Mouse (Mus musculus) liver, embryonic 15.5 days (tissue): ENCODE results near the gene Myog. TPM values are rescaled to one million over a fixed set of nuclear protein-coding genes. Genes with fewer than 3 reads are reported as not detected.

Source experiments
- ATAC-seq: fragments of 200-750 bp; cut with Nextera tagmentation; 2 replicates; pipeline ENCODE4 v1.8.0; 2017; ENCODE audit warnings: moderate number of reproducible peaks, mild to moderate bottlenecking, moderate library complexity; ENCODE audit not compliant: insufficient read depth
- H3K27ac ChIP-seq: fragments of 300-500 bp; sonication (generic); replicated peaks from 2 replicates; pipeline ENCODE4 v1.5.1; 2015; ENCODE audit warnings: mild to moderate bottlenecking, inconsistent platforms
- H3K27me3 ChIP-seq: fragments of 300-500 bp; sonication (generic); 2 replicates; pipeline ENCODE4 v1.6.1; 2015; ENCODE audit warnings: mild to moderate bottlenecking, inconsistent platforms
- H3K36me3 ChIP-seq: fragments of 300-500 bp; sonication (generic); replicated peaks from 2 replicates; pipeline ENCODE4 v1.6.1; 2015; ENCODE audit warnings: moderate library complexity, mild to moderate bottlenecking, inconsistent platforms
- H3K4me1 ChIP-seq: fragments of 300-500 bp; sonication (generic); replicated peaks from 2 replicates; pipeline ENCODE4 v1.6.1; 2015; ENCODE audit warnings: inconsistent platforms
- H3K4me2 ChIP-seq: fragments of 300-500 bp; sonication (generic); 2 replicates; pipeline ENCODE4 v1.6.1; 2015; ENCODE audit warnings: moderate library complexity, mild to moderate bottlenecking, inconsistent platforms
- H3K4me3 ChIP-seq: fragments of 300-500 bp; sonication (generic); replicated peaks from 2 replicates; pipeline ENCODE4 v1.5.1; 2015; ENCODE audit warnings: mild to moderate bottlenecking, inconsistent platforms
- H3K9ac ChIP-seq: fragments of 300-500 bp; sonication (generic); 2 replicates; pipeline ENCODE4 v1.6.1; 2015; ENCODE audit warnings: moderate library complexity, mild to moderate bottlenecking, inconsistent platforms
- H3K9me3 ChIP-seq: fragments of 300-500 bp; sonication (generic); replicated peaks from 2 replicates; pipeline ENCODE4 v1.6.1; 2016; ENCODE audit warnings: inconsistent platforms
- WGBS: fragments of 180-500 bp; shearing (Covaris S2); methylation state at CpG from one replicate; pipeline ENCODE4 v1.1.7; 2015; ENCODE audit warnings: mixed read lengths; ENCODE audit not compliant: insufficient replicate concordance; 5-methylcytosine and 5-hydroxymethylcytosine counted together
- polyA plus RNA-seq: library from polyadenylated mRNA; unstranded; fragments of >200 nt; fragmentation: Nextera tagmentation; extraction: Ambion mirVana; gene quantifications from 2 replicates; pipeline ENCODE4 v1.2.1, GENCODE M21; 2015

The Myog gene
- polyA plus RNA-seq, 1 experiment from 2014 or later: 6.8 TPM

GRCm38 (mm10) chr1:134265797-134266196 is 24.0 kb upstream of the Myog start:
- no peaks in the 10 kb centered on the region for H3K27me3 ChIP-seq
- no peak overlapping the region for H3K4me3 ChIP-seq
- H3K36me3 ChIP-seq: no peaks in the 10 kb centered on the region
- no peaks in the 10 kb centered on the region for H3K4me1 ChIP-seq
- H3K9ac ChIP-seq: no peak overlapping the region
- no peak overlapping the region for H3K4me2 ChIP-seq
- WGBS: 61% methylated on average over 2 of the region's 2 CpGs
- no peaks in the 10 kb centered on the region for H3K9me3 ChIP-seq
- no peak overlapping the region for H3K27ac ChIP-seq
- no peak for ATAC-seq

GRCm38 (mm10) chr1:134270026-134270425 is 19.8 kb upstream of the Myog start:
- H3K4me2 ChIP-seq: no peak overlapping the region
- H3K36me3 ChIP-seq: no peaks in the 10 kb centered on the region
- ATAC-seq: no peak
- H3K9ac ChIP-seq: no peak overlapping the region
- H3K27me3 ChIP-seq: no peaks in the 10 kb centered on the region
- no peaks in the 10 kb centered on the region for H3K9me3 ChIP-seq
- 61% methylated on average over 7 of the region's 7 CpGs for WGBS
- H3K4me1 ChIP-seq: no peaks in the 10 kb centered on the region
- no peak overlapping the region for H3K27ac ChIP-seq
- no peak overlapping the region for H3K4me3 ChIP-seq

- Histone ChIP-seq H3K9ac (no peak overlapping the region), H3K4me2 (no peak overlapping the region), H3K4me3 (no peak overlapping the region), H3K9me3 (no peaks in the 10 kb centered on the region), H3K36me3 (no peaks in the 10 kb centered on the region), H3K4me1 (no peaks in the 10 kb centered on the region), H3K27me3 (no peaks in the 10 kb centered on the region), H3K27ac (no peak overlapping the region)
- ATAC-seq: no peak
- 62% methylated on average over 5 of the region's 5 CpGs for WGBS
Measured at GRCm38 (mm10) chr1:134272754-134273250, 17.0 kb upstream of the Myog start.

GRCm38 (mm10) chr1:134273493-134274395 is 16.0 kb upstream of the Myog start:
- Histone ChIP-seq H3K4me2 (no peak overlapping the region), H3K27me3 (no peaks in the 10 kb centered on the region), H3K9me3 (no peaks in the 10 kb centered on the region), H3K4me1 (no peaks in the 10 kb centered on the region), H3K36me3 (no peaks in the 10 kb centered on the region), H3K9ac (no peak overlapping the region), H3K4me3 (no peak overlapping the region), H3K27ac (no peak overlapping the region)
- WGBS: 50% methylated on average over 9 of the region's 9 CpGs
- ATAC-seq: no peak

GRCm38 (mm10) chr1:134274483-134274920 is 15.3 kb upstream of the Myog start:
- WGBS: 63% methylated on average over 7 of the region's 7 CpGs
- H3K9ac ChIP-seq: no peak overlapping the region
- H3K4me1 ChIP-seq: no peaks in the 10 kb centered on the region
- ATAC-seq: no peak
- H3K9me3 ChIP-seq: no peaks in the 10 kb centered on the region
- no peaks in the 10 kb centered on the region for H3K27me3 ChIP-seq
- H3K36me3 ChIP-seq: no peaks in the 10 kb centered on the region
- no peak overlapping the region for H3K27ac ChIP-seq
- no peak overlapping the region for H3K4me3 ChIP-seq
- no peak overlapping the region for H3K4me2 ChIP-seq

GRCm38 (mm10) chr1:134275616-134276464 is 13.9 kb upstream of the Myog start:
- Histone ChIP-seq H3K4me3 (no peak overlapping the region), H3K27me3 (no peaks in the 10 kb centered on the region), H3K4me2 (no peak overlapping the region), H3K9ac (no peak overlapping the region), H3K9me3 (no peaks in the 10 kb centered on the region), H3K4me1 (no peaks in the 10 kb centered on the region), H3K27ac (no peak overlapping the region), H3K36me3 (no peaks in the 10 kb centered on the region)
- 59% methylated on average over 13 of the region's 13 CpGs for WGBS
- ATAC-seq: no peak

GRCm38 (mm10) chr1:134276823-134277222 is 13.0 kb upstream of the Myog start:
- Histone ChIP-seq H3K4me3 (no peak overlapping the region), H3K4me2 (no peak overlapping the region), H3K4me1 (no peaks in the 10 kb centered on the region), H3K27ac (no peak overlapping the region), H3K9me3 (no peaks in the 10 kb centered on the region), H3K27me3 (no peaks in the 10 kb centered on the region), H3K9ac (no peak overlapping the region), H3K36me3 (no peaks in the 10 kb centered on the region)
- 76% methylated on average over 7 of the region's 7 CpGs for WGBS
- no peak for ATAC-seq

GRCm38 (mm10) chr1:134280174-134280573 is 9.6 kb upstream of the Myog start:
- H3K27me3 ChIP-seq: no peaks in the 10 kb centered on the region
- WGBS: 70% methylated on average over 5 of the region's 5 CpGs
- ATAC-seq: no peak

GRCm38 (mm10) chr1:134281563-134281962 is 8.2 kb upstream of the Myog start:
- Histone ChIP-seq H3K9ac (no peak overlapping the region), H3K4me3 (no peak overlapping the region), H3K9me3 (no peaks in the 10 kb centered on the region), H3K27ac (no peak overlapping the region), H3K36me3 (no peaks in the 10 kb centered on the region), H3K4me1 (no peaks in the 10 kb centered on the region), H3K27me3 (no peaks in the 10 kb centered on the region), H3K4me2 (no peak overlapping the region)
- 59% methylated on average over 4 of the region's 4 CpGs for WGBS
- no peak for ATAC-seq

More at GRCm38 (mm10) chr1:134280174-134280573, 9.6 kb upstream of the Myog start:
- no peak overlapping the region for H3K4me3 ChIP-seq
- no peaks in the 10 kb centered on the region for H3K9me3 ChIP-seq
- H3K4me1 ChIP-seq: no peaks in the 10 kb centered on the region
- H3K4me2 ChIP-seq: no peak overlapping the region
- no peaks in the 10 kb centered on the region for H3K36me3 ChIP-seq
- H3K9ac ChIP-seq: no peak overlapping the region
- no peak overlapping the region for H3K27ac ChIP-seq

GRCm38 (mm10) chr1:134282342-134282741 is 7.4 kb upstream of the Myog start:
- no peak for ATAC-seq
- no peaks in the 10 kb centered on the region for H3K36me3 ChIP-seq
- 15% methylated on average over 3 of the region's 3 CpGs for WGBS
- H3K27me3 ChIP-seq: no peaks in the 10 kb centered on the region
- no peak overlapping the region for H3K9ac ChIP-seq
- H3K4me2 ChIP-seq: no peak overlapping the region
- H3K4me3 ChIP-seq: no peak overlapping the region
- H3K9me3 ChIP-seq: no peaks in the 10 kb centered on the region
- H3K27ac ChIP-seq: no peak overlapping the region
- H3K4me1 ChIP-seq: no peaks in the 10 kb centered on the region

GRCm38 (mm10) chr1:134283108-134283507 is 6.7 kb upstream of the Myog start:
- no peak overlapping the region for H3K9ac ChIP-seq
- H3K4me2 ChIP-seq: no peak overlapping the region
- WGBS: 41% methylated on average over 1 of the region's 1 CpGs
- H3K27ac ChIP-seq: no peak overlapping the region
- no peaks in the 10 kb centered on the region for H3K4me1 ChIP-seq
- no peaks in the 10 kb centered on the region for H3K27me3 ChIP-seq
- H3K9me3 ChIP-seq: no peaks in the 10 kb centered on the region
- no peaks in the 10 kb centered on the region for H3K36me3 ChIP-seq
- no peak for ATAC-seq
- H3K4me3 ChIP-seq: no peak overlapping the region
